Mouse (Mus musculus): Measurements from ENCODE around the gene Neu1. TPM values are rescaled to one million over a fixed set of nuclear protein-coding genes. Genes with fewer than 3 reads are reported as not detected.
"Not testable (repeated sequence)": the region's sequence is repeated elsewhere in the genome, so short reads cannot be mapped to it uniquely, and the experiment has no call there.

Gene Neu1
- polyA plus RNA-seq, 1 experiment from 2014 or later = 36.8 TPM

- not testable (repeated sequence) for ATAC-seq; H3K4me2 ChIP-seq (ENCODE audit: low read length); H3K36me3 ChIP-seq (ENCODE audit: control insufficient read depth, insufficient read depth); H3K9ac ChIP-seq (replicated peaks; ENCODE audit: low read depth, low read length); H3K27ac ChIP-seq (ENCODE audit: low read length); H3K9me3 ChIP-seq (ENCODE audit: control insufficient read depth, low read length); H3K4me3 ChIP-seq (replicated peaks; ENCODE audit: low read length); H3K4me1 ChIP-seq (replicated peaks; ENCODE audit: control insufficient read depth, insufficient read depth, low read length)
- WGBS = 70% methylated on average over 6 of the region's 11 CpGs
- H3K27me3 ChIP-seq (replicated peaks; ENCODE audit: control insufficient read depth, insufficient read depth, low read length) = peaks cover 18% of the 10 kb centered on the region
These were observed 38.8 kb downstream of the Neu1 start, which contains the start of gene Gm20481 for GRCm38 (mm10) chr17:34969822-34970221. Gene Gm20481, plus strand, starts transcription at chr17:34969912.

GRCm38 (mm10) chr17:34970850-34971249 lies 39.8 kb downstream of the Neu1 start:
- not testable (repeated sequence) for H3K9me3 ChIP-seq (ENCODE audit: control insufficient read depth, low read length); H3K4me3 ChIP-seq (replicated peaks; ENCODE audit: low read length); H3K4me1 ChIP-seq (replicated peaks; ENCODE audit: control insufficient read depth, insufficient read depth, low read length); H3K9ac ChIP-seq (replicated peaks; ENCODE audit: low read depth, low read length); H3K27ac ChIP-seq (ENCODE audit: low read length); H3K4me2 ChIP-seq (ENCODE audit: low read length); ATAC-seq; H3K36me3 ChIP-seq (ENCODE audit: control insufficient read depth, insufficient read depth)
- 26% methylated on average over 17 of the region's 37 CpGs for WGBS
- H3K27me3 ChIP-seq (replicated peaks; ENCODE audit: control insufficient read depth, insufficient read depth, low read length) = peaks cover 18% of the 10 kb centered on the region

GRCm38 (mm10) chr17:34971694-34972068 lies 40.6 kb downstream of the Neu1 start:
- under 1% methylated on average over 17 of the region's 43 CpGs for WGBS
- Histone ChIP-seq H3K4me3 (replicated peaks; ENCODE audit: low read length) (peak overlapping the region; percentile 44), H3K4me2 (ENCODE audit: low read length) (peak overlapping the region; percentile 64), H3K27me3 (replicated peaks; ENCODE audit: control insufficient read depth, insufficient read depth, low read length) (peaks cover 18% of the 10 kb centered on the region), H3K9ac (replicated peaks; ENCODE audit: low read depth, low read length) (0 out of 2 replicates have a peak overlapping the region, but pooled peaks have one; percentile 25)
- not testable (repeated sequence) for H3K4me1 ChIP-seq (replicated peaks; ENCODE audit: control insufficient read depth, insufficient read depth, low read length); H3K36me3 ChIP-seq (ENCODE audit: control insufficient read depth, insufficient read depth); H3K27ac ChIP-seq (ENCODE audit: low read length); H3K9me3 ChIP-seq (ENCODE audit: control insufficient read depth, low read length)
- ATAC-seq = peak; percentile 67

GRCm38 (mm10) chr17:34972069-34972749 lies 41.2 kb downstream of the Neu1 start, which contains the start of the genes Hspa1a and Hspa1l:
Gene Hspa1a, minus strand, starts transcription at chr17:34972156.
Gene Hspa1l, plus strand, starts transcription at chr17:34972703.
- under 1% methylated on average over 31 of the region's 33 CpGs for WGBS
- H3K27ac ChIP-seq (ENCODE audit: low read length); H3K9me3 ChIP-seq (ENCODE audit: control insufficient read depth, low read length); H3K36me3 ChIP-seq (ENCODE audit: control insufficient read depth, insufficient read depth); H3K4me1 ChIP-seq (replicated peaks; ENCODE audit: control insufficient read depth, insufficient read depth, low read length): not testable (repeated sequence)
- peaks cover 18% of the 10 kb centered on the region for H3K27me3 ChIP-seq (replicated peaks; ENCODE audit: control insufficient read depth, insufficient read depth, low read length)
- ATAC-seq = peak; percentile 95
- H3K4me3 ChIP-seq (replicated peaks; ENCODE audit: low read length) = peak within 1 kb of the TSS; percentile 44
- 0 out of 2 replicates have a peak within 1 kb of the TSS, but pooled peaks have one; percentile 25 for H3K9ac ChIP-seq (replicated peaks; ENCODE audit: low read depth, low read length)
- peak within 1 kb of the TSS; percentile 64 for H3K4me2 ChIP-seq (ENCODE audit: low read length)

GRCm38 (mm10) chr17:34975581-34976492 lies 44.8 kb downstream of the Neu1 start:
- H3K4me1 ChIP-seq (replicated peaks; ENCODE audit: control insufficient read depth, insufficient read depth, low read length) = peaks cover 11% of the 10 kb centered on the region
- H3K27ac ChIP-seq (ENCODE audit: low read length) = no peak overlapping the region
- H3K4me3 ChIP-seq (replicated peaks; ENCODE audit: low read length) = no peak overlapping the region
- H3K9ac ChIP-seq (replicated peaks; ENCODE audit: low read depth, low read length) = no peak overlapping the region
- ATAC-seq = no peak
- no peaks in the 10 kb centered on the region for H3K27me3 ChIP-seq (replicated peaks; ENCODE audit: control insufficient read depth, insufficient read depth, low read length)
- no peaks in the 10 kb centered on the region for H3K36me3 ChIP-seq (ENCODE audit: control insufficient read depth, insufficient read depth)
- H3K4me2 ChIP-seq (ENCODE audit: low read length) = no peak overlapping the region
- no peaks in the 10 kb centered on the region for H3K9me3 ChIP-seq (ENCODE audit: control insufficient read depth, low read length)
- 73% methylated on average over 3 of the region's 3 CpGs for WGBS

GRCm38 (mm10) chr17:34977000-34977399 lies 45.9 kb downstream of the Neu1 start:
- H3K27me3 ChIP-seq (replicated peaks; ENCODE audit: control insufficient read depth, insufficient read depth, low read length) = no peaks in the 10 kb centered on the region
- H3K36me3 ChIP-seq (ENCODE audit: control insufficient read depth, insufficient read depth) = no peaks in the 10 kb centered on the region
- ATAC-seq = no peak
- H3K4me1 ChIP-seq (replicated peaks; ENCODE audit: control insufficient read depth, insufficient read depth, low read length) = peaks cover 14% of the 10 kb centered on the region
- H3K4me2 ChIP-seq (ENCODE audit: low read length) = no peak overlapping the region
- WGBS = 95% methylated on average over 20 of the region's 20 CpGs
- no peak overlapping the region for H3K9ac ChIP-seq (replicated peaks; ENCODE audit: low read depth, low read length)
- no peak overlapping the region for H3K27ac ChIP-seq (ENCODE audit: low read length)
- no peak overlapping the region for H3K4me3 ChIP-seq (replicated peaks; ENCODE audit: low read length)
- H3K9me3 ChIP-seq (ENCODE audit: control insufficient read depth, low read length) = no peaks in the 10 kb centered on the region

- no peaks in the 10 kb centered on the region for H3K9me3 ChIP-seq (ENCODE audit: control insufficient read depth, low read length)
- H3K4me3 ChIP-seq (replicated peaks; ENCODE audit: low read length) = no peak overlapping the region
- no peaks in the 10 kb centered on the region for H3K36me3 ChIP-seq (ENCODE audit: control insufficient read depth, insufficient read depth)
- no peaks in the 10 kb centered on the region for H3K27me3 ChIP-seq (replicated peaks; ENCODE audit: control insufficient read depth, insufficient read depth, low read length)
- WGBS = 92% methylated on average over 27 of the region's 27 CpGs
- H3K4me1 ChIP-seq (replicated peaks; ENCODE audit: control insufficient read depth, insufficient read depth, low read length) = peaks cover 17% of the 10 kb centered on the region
- no peak for ATAC-seq
- H3K4me2 ChIP-seq (ENCODE audit: low read length) = no peak overlapping the region
- H3K27ac ChIP-seq (ENCODE audit: low read length) = no peak overlapping the region
- no peak overlapping the region for H3K9ac ChIP-seq (replicated peaks; ENCODE audit: low read depth, low read length)
These were observed 47.2 kb downstream of the Neu1 start for GRCm38 (mm10) chr17:34978239-34978638.

- WGBS = 94% methylated on average over 4 of the region's 4 CpGs
- Histone ChIP-seq H3K36me3 (ENCODE audit: control insufficient read depth, insufficient read depth) (no peaks in the 10 kb centered on the region), H3K4me1 (replicated peaks; ENCODE audit: control insufficient read depth, insufficient read depth, low read length) (peaks cover 17% of the 10 kb centered on the region), H3K9me3 (ENCODE audit: control insufficient read depth, low read length) (no peaks in the 10 kb centered on the region), H3K9ac (replicated peaks; ENCODE audit: low read depth, low read length) (no peak overlapping the region), H3K4me3 (replicated peaks; ENCODE audit: low read length) (no peak overlapping the region), H3K27ac (ENCODE audit: low read length) (no peak overlapping the region), H3K27me3 (replicated peaks; ENCODE audit: control insufficient read depth, insufficient read depth, low read length) (no peaks in the 10 kb centered on the region), H3K4me2 (ENCODE audit: low read length) (no peak overlapping the region)
- ATAC-seq = no peak
These were observed 48.6 kb downstream of the Neu1 start for GRCm38 (mm10) chr17:34979631-34980030.

- Histone ChIP-seq H3K27ac (ENCODE audit: low read length) (peak overlapping the region; percentile 20; the same call in 1 of the 2 replicates), H3K27me3 (replicated peaks; ENCODE audit: control insufficient read depth, insufficient read depth, low read length) (no peaks in the 10 kb centered on the region), H3K9me3 (ENCODE audit: control insufficient read depth, low read length) (no peaks in the 10 kb centered on the region), H3K36me3 (ENCODE audit: control insufficient read depth, insufficient read depth) (no peaks in the 10 kb centered on the region), H3K4me2 (ENCODE audit: low read length) (peak overlapping the region; percentile 93), H3K9ac (replicated peaks; ENCODE audit: low read depth, low read length) (peak overlapping the region; percentile 96), H3K4me3 (replicated peaks; ENCODE audit: low read length) (peak overlapping the region; percentile 89), H3K4me1 (replicated peaks; ENCODE audit: control insufficient read depth, insufficient read depth, low read length) (peaks cover 17% of the 10 kb centered on the region)
- no peak for ATAC-seq
- 17% methylated on average over 2 of the region's 2 CpGs for WGBS
These were observed 49.6 kb downstream of the Neu1 start for GRCm38 (mm10) chr17:34980655-34981054.
